Mouse (Mus musculus) testis, postnatal 14 days (tissue): ENCODE data around the gene Nrsn1.
"Not testable (repeated sequence)": the region's sequence is repeated elsewhere in the genome, so short reads cannot be mapped to it uniquely, and the experiment has no call there.

Experiments used
- DNase-seq: peaks from one replicate; pipeline ENCODE4 v3.0.0; 2021; ENCODE audit warnings: low spot score

The Nrsn1 gene

DNA sequence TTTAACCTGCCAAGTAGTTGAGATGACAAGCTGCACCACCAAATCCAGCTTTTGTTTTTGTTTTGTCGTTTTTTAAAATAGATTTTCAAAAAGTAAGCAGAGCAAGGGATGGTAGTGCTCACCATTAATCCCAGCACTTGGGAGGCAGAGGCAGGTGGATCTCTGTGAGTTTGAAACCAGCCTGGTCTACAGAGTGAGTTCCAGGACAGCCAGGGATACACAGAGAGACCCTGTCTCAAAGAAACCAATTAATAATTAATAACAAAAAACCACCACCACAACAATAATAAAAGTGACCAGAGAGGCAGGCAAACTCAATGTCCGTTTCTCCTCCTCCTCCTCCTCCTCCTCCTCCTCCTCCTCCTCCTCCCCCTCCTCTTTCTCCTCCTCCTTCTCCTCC lies at the start of gene Nrsn1:
Gene Nrsn1, minus strand, starts transcription at position 101 of the 400 bp plus-strand sequence.
- DNase-seq: not testable (repeated sequence)

- DNase-seq: no peak
Observed at GRCm38 (mm10) chr13:25312059-25312458, 41.8 kb upstream of the Nrsn1 start.

GRCm38 (mm10) chr13:25310068-25310467 lies 39.8 kb upstream of the Nrsn1 start:
- DNase-seq: no peak

DNA sequence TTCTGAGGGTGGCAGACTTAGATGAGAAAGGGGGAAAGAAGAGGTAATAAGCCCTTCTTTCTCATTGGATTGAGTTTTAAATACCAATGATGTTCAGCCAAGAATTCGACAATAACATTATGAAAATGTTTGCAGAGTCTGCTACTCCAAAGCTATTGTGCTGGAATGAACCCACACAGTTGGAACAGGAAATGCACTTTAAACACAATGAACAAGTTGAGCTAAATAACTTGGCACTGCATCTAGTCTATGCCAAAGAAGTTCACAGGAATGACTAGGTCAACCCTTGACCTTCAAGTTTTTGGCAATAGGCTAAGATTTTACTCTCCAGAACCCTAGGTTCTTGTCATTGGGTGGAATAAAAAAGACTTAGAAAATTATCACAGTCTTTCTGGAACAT lies 18.4 kb upstream of the Nrsn1 start:
- no peak for DNase-seq

DNA sequence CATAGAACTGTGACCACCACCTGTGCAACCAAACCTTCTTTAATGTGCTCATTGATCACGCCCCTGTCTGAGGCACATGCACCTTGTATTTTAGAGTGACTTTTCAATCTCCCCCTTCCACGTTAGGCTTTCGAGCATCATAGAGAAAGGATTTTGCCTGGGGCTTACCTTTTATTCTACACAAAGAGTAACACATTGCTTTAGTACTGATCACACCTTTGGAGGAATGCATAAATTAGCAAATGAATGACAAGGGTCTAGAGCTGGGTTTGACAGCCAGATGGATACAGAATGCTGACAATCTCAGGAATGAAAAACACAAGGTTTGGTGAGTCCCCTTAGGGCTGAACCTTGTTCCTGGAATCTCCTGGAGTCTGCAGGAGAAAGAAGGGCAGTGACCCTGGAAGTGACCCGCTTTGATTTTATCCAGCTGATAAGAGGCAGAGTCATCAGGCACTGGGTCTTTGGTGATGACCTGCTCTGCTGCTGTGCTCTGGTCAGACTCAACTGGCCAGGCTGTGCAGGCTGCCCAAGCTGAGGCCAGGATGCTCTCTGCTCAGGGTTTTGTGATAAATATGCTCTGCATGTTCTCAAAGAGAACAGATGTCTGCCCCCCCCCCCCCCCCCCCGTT lies 4.7 kb upstream of the Nrsn1 start:
- no peak for DNase-seq

- DNase-seq: no peak
Observed at GRCm38 (mm10) chr13:25272189-25272588, 1.9 kb upstream of the Nrsn1 start.

- peak; percentile 62 for DNase-seq
Observed at GRCm38 (mm10) chr13:25269569-25270268, 583 bp downstream of the Nrsn1 start.

DNA sequence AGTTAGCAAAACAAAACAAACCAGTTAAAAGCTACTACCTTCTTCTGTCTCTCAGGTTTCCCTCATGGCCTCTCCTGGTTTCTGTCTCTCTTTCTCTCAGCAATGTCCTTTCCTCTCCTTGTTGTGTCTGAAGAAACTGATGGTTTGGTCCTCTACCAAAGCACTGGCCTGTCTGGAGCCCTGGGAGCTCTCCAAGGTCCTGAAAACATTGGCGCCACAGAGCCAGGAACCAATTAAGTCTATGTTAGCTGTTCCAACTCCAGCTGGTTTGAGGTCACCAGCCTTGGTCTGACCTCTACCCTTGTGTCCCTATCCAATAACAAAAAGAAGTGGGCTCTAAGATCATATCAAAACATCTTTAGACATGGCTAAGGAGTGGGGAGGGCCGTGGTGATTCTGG lies 1.3 kb downstream of the Nrsn1 start:
- peak; percentile 60 for DNase-seq

DNA sequence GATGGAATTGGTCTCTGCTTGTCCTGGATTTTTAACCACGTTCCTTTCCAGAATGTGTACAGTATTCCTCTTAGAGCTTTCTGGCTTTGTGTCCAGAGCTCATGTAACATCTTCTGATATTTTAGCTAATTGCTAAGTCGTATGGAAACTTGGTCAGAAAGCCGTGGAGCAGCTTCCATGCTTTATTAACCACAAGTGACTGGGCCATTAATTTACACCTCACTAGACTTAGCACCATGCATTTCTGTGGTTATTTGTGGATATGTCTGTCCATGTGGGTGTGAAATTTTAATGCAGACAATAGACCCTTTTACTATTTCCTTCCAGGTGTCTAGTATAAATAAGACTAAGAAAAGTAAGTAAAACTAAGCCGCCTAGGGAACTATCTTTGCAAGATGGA lies 7.6 kb downstream of the Nrsn1 start:
- DNase-seq: no peak

DNA sequence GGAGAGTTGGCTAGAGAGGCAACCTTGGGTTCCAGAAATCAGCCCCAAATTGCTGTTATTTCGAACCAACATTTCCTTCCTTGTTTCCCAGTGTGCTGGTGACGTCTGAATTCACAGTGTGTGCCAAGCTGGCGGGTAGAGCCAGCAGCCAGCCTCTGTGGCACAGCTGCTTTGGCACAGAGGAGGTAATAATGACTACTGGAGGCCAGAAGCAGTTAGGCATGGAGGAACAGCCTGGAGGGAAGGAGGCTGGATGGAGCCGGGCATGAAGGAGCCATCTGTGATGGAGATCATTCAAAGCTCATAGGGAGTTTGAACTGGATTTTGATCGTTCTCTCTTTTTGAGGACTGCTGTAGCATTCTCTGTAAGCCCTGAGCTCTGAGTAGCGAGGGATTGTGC lies 12.7 kb downstream of the Nrsn1 start:
- DNase-seq: no peak

GRCm38 (mm10) chr13:25254478-25255263 lies 15.6 kb downstream of the Nrsn1 start:
- DNase-seq: no peak

GRCm38 (mm10) chr13:25251893-25252292 lies 18.4 kb downstream of the Nrsn1 start:
- DNase-seq: no peak

GRCm38 (mm10) chr13:25220186-25220787 lies 50.0 kb downstream of the Nrsn1 start:
- no peak for DNase-seq

DNA sequence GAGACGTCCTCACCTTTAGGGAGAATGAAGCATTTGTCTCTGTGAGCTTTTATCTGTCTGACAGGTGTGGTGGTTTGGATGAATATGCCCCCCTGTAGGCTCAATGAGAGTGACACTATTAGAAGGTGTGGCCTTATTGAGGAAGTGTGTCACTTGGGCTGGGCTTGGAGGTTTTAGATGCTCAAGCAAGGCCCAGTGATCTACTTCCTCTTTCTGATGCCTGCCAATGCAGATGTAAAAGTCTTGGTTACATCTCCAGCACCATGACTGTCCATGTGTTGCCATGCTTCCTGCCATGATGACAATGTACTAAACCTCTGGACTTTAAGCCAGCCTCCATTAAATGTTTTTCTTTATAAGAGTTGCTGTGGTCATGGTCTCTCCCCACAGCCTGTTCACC lies 51.9 kb downstream of the Nrsn1 start:
- no peak for DNase-seq

DNA sequence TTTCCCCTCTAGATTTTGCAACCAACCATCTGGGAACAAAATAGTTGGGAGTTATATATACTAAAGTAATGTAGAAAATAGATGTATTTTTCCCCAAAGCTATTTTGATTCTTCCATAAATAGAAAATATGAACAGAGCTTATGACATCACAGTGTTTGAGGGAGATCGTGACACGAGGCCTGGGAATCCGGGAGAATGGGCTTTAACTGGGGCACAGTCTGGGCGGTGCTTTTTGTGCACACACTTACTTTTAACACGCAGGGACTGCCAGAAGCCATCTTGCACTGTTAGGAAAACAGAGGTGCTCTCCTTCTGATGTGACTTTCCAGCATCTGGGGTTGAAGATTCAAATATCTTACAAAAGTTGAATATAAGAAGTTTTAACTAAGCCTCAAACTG lies 63.4 kb downstream of the Nrsn1 start:
- no peak for DNase-seq
